Mouse (Mus musculus): ENCODE data around the gene Dnm3. TPM values are rescaled to one million over a fixed set of nuclear protein-coding genes. Genes with fewer than 3 reads are reported as not detected.

Gene Dnm3
- polyA plus RNA-seq, 2 experiments from 2014 or later: 1.3 to 2.6 TPM

Other genes starting within 250 kb of the Dnm3 start
- 1 to 10 TPM; 4.5 to 8.5 TPM for gene Mettl13, start 70.5 kb upstream of the Dnm3 start, polyA plus RNA-seq (2017; shearing (Covaris generic))
- 10 to 100 TPM; 86.2 to 94.2 TPM for gene Vamp4, start 92.5 kb upstream of the Dnm3 start, polyA plus RNA-seq (2017; shearing (Covaris generic))
- gene Myoc, start 161.1 kb upstream of the Dnm3 start, polyA plus RNA-seq (2017; shearing (Covaris generic)): not detected
- not detected for gene Myocos, start 180.2 kb upstream of the Dnm3 start, polyA plus RNA-seq (2017; shearing (Covaris generic))